Mouse (Mus musculus) mesoderm, embryonic 11.5 days (tissue): ENCODE data around the gene Arl9.
"Not testable (repeated sequence)": the region's sequence is repeated elsewhere in the genome, so short reads cannot be mapped to it uniquely, and the experiment has no call there.

Experiments used
- DNase-seq: peaks from one replicate; pipeline ENCODE4 v3.0.0-alpha.2; 2012; ENCODE audit warnings: low read depth, low spot score

The Arl9 gene

DNA sequence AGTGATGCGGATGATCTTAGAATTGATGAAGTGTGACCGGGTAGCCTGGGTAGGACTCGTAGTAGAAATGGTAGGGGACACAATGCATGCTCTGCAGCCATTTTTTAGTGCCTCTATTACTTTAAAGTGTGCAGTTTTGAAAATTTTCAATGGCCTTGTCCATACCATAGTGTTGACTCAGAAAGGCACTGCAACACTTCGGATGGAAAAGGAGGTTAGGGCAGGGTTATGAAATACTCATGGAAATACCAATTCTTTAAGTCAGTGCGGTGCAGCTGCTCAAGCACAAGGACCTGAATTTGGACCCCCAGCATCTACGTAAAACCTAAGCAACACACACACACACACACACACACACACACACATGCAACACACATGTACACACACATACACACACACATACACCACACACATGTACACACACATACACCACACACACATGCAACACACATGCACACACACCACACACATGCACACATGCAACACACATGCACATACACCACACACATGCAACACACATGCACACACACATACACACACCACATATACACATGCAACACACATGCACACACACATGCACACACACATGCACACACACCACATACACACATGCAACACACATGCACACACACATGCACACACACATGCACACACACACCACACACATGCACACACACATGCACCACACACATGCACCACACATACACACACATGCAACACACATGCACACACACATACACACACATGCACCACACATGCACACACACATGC, at the start of gene Arl9:
Arl9 (plus strand) TSS at position 5 of the 771 bp plus-strand sequence.
- DNase-seq, result no peak

DNA sequence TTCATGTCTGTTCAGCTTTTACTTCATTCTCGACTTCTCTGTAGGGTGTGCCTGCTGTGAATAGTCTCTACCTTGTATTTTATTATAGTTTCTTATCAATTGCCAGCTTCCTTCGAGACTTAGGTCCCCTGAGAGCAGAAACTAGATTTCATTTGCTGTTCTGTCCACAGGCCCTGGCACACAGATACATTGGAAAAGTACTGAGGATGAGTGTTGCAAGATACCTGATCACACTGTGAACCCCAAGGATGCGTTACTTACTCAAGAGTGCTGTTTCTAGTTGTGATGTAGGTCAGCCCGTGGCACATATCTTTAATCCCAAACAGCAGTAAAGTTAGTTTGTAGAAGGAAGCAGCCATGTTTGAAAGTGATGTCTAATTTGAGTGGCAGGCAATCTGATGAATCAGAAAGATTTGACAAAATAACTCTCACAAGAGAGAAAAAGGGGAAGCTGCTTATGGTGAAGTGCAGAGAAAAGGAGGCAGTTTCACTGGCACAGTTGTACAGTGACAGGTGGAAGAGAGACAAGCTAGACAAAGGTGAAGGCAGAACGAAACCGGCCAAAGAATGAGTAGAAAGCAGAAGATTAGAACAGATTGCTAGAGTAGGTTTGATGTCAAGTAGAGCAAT, 49.5 kb upstream of the Arl9 start:
- DNase-seq, result no peak

DNA sequence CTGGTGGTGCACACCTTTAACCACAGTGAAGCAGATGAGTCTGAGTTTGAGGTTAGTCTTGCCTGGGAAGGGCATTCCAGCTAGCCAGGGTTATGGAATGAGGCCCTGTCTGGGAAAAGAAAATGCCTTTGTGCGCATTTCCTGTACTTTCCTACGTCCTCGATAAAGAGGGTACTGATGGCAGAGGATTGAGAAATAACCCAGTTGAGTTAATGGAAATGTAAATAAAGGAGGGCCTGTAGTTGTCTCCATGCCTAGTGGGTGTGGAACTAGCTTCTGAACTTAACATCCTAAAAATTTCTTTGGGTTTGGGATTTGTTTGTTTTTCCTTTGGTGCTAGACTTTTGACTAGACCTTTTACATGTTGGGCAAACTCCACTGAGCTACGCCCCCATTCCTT, 48.4 kb upstream of the Arl9 start:
- no peak for DNase-seq

DNA sequence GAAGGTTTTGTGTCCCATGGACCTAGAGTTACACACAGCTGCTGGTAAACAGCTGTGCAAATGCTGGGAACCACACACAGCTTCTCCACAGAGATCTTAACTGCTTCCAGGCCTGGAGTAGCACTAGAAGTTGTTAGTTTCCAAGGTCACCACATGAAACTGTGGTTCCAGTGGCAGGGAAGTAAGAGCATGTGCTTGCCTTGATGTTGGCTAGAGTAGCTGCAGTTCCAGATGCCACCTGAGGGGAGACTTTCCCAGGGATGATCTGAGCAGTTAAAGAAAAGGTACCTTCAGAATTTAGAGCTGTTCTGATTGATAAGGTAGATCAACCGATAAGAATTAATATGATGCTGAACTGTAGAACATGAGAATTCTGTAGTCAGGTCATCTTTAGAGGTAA, 45.9 kb upstream of the Arl9 start:
- peak; percentile 12 for DNase-seq

DNA sequence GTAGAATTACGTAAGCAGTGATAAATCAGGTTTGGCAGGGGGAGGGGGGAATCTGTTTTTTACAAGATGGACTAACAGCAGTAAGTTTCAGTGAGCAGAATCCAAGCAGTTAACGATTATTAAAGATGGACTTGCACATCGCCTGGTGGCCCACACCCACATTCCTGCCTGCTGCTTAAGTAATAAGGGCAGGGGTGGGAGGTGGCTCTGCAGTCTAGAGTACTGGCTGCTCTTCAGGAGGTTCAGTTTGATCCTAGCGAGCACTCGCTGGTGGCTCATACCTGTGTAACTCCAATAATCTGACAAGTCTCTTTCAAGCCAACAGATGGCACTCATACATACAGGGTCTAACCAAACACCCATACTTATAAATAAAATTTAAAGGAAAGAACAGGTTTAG, 44.3 kb upstream of the Arl9 start:
- DNase-seq, result no peak

DNA sequence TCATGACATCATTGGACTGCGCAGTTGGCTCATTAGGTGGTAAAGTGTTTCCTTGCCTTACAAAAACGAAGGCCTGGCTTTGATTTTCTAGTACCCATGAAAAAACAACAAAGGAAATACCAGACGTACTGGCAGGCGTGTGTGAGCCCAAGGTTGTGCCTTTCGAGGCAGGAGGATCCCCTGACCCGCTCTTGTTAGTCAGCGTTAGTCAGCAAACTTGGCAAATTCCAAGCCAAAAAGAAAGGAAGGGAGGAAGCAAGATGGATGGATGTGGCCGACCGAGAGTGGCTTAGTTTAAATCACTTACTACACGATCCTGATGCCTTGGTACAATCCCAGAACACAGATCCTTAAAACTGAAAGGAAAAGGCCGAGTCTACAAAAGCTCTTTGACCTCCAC, 41.3 kb upstream of the Arl9 start:
- no peak for DNase-seq

DNA sequence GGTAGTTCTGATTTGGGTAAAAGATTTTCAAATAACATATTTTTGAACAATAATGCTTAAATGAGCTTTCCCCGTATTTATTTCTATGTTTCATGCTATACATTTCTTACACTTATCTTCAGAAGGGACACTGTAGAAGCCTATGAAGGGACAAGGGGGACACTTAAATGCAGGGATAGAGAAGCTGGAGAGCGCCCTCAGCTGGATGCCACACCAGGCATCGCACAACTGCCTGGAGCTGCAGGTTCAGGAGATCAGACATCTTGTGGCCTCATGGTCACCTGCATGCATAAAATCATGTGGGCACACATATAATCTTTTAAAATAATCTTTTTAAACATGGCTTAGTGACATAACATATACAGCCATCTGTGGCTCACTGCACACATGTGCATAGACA, 39.2 kb upstream of the Arl9 start:
- no peak for DNase-seq

DNA sequence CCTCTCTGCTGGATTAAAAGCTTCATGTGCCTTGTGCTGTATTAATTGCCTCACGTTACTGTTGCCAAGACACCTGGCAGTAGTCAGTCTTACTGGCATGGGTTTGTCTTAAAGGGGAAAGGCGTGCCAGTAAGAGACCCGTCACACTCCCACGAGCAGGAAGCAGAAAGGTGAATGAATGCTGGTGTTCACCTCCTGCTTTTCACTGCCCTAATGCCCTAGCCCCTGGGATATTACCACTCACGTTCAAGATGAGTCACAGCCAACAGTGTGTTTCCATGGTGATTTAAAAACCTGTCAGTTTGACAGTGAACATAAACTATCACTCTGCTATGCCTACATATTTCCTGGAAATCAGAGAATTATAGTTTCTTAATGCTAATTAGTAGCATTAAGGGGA, 34.6 kb upstream of the Arl9 start:
- DNase-seq, result no peak

DNA sequence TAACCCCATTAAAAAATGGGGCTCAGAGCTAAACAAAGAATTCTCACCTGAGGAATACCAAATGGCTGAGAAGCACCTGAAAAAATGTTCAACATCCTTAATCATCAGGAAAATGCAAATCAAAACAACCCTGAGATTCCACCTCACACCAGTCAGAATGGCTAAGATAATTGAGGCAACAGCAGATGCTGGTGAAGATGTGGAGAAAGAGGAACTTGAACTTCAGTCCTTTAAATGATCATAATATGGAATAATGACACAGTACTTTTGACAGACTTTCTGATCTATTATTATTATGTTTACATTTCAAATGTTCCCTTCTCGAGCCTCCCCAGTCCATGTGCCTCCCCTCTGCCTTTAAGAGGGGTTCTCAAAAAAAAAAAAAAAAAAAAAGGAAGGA, 32.7 kb upstream of the Arl9 start:
- DNase-seq, result not testable (repeated sequence)

DNA sequence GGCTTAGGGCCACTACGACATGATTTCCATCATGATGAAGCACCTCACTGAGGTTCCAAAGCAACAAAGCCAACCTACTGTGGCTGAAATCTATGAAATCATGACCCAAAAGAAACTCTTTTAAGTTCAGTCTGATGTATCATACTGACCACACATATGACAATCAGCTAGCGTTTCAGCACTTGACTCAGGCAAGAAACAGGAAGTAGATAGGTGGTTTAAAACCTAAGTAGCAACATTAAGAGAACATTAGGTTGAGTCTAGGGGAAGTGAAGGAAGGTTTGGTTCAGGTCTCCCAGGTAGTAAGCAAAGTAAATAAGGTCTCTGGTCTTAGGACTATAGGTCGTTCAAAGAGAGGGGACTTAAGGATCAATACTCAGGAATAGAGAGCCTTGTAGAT, 30.4 kb upstream of the Arl9 start:
- no peak for DNase-seq

DNA sequence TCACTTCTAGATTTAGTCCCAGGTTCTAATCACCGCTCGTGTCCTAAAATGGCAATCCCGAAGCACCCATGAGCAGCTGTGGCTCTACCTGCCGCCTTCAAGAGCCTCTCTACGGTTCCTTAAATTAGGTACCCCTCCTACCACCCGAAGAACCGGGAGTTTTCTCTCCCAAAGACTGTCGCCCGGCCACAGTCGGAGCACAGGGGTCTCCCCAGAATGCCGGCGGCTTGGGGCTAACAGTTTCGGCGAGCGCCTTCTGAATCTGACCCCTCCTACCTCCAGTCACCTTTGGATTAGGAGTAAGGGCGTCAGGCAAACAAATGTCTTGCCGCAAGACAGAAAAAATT, 29.7 kb upstream of the Arl9 start:
- no peak for DNase-seq

DNA sequence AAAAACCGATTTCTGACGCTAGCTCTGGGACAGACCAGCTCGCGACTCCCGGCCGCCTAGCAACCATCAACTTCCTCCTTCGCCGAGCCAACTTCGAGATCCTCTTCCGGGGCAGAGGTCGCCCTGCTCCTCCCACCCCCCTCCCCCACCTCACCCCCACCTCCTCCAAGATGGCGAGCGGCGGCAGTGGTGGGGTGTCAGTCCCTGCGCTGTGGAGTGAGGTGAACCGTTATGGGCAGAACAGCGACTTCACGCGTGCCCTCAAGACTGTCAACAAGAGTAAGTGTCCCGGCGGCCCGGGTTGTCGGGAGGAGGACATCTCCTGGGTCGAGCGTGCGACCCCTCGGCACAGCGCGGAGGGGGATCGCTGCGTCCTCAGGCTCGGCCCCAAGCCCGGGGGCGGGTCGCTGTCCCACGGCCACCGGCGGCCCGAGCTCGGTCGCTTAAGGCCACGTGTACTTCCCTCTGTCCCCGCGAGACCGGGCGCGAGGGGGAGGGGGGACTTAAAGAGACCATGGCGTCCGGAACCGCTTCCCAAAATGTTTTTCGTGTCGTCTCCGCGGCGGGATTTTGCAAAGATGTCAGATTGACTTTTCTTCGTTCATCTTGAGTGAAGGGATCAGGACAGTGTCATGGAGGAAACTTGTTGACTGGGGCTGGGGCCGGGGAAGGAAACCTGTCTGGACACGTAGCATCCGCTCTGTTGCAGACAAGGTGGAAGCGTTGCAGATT, 29.1 kb upstream of the Arl9 start, which contains the start of gene Srp72:
Srp72 (plus strand) TSS at position 130 of the 732 bp plus-strand sequence.
- peak; percentile 91 for DNase-seq

DNA sequence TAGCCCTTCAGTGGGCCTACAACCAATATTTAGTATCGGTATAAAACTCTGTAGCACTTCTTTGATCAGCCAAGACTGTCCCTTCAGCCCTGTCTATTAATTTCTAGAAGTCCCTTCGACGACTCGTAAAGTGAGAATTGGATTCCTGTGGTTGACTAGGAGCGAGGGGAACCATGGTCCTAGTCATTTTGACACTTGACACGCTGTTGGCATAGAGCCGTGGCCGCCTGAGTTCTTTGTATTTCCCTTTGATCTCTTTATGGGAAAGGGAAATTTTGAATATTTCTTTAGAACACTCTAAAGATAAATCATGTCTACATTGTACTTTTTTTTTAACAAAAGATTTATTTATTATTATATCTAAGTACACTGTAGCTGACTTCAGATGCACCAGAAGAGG, 28.1 kb upstream of the Arl9 start:
- DNase-seq, result no peak

DNA sequence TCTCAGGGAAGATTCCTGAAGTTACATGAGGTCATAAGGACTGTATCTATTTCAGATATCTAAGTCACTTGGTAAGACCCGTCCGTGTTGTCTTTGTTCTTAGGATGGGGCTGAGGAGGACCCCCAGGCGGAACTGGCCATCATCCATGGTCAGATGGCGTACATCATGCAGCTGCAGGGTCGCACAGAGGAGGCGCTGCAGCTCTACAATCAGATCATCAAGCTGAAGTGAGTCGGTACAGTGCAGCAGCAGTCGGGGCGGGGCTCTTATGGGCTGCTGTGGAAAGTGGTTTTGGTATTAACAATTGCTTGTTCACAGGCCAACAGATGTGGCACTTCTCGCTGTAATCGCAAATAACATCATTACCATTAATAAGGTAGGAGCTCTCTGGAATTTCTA, 19.8 kb upstream of the Arl9 start:
- DNase-seq, result no peak

DNA sequence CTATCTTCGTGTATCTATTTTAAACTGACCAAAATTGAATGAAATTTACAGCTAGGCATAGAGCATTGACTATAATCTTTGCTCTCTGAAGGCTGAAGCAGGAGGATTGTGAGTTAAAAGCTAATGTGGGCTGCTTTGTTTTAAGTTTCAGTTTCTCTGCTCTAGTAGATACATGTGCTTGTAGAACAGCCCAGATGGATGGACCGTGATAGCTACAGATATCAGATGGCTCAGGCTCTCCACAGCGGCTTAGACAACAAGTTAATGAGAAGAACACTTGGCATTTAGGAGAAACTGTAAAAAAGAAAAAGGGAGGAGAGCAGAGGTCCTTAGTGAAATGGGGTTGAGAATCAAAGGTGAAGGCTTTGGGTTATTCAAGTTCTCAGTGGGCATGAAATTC, 13.1 kb upstream of the Arl9 start:
- no peak for DNase-seq

DNA sequence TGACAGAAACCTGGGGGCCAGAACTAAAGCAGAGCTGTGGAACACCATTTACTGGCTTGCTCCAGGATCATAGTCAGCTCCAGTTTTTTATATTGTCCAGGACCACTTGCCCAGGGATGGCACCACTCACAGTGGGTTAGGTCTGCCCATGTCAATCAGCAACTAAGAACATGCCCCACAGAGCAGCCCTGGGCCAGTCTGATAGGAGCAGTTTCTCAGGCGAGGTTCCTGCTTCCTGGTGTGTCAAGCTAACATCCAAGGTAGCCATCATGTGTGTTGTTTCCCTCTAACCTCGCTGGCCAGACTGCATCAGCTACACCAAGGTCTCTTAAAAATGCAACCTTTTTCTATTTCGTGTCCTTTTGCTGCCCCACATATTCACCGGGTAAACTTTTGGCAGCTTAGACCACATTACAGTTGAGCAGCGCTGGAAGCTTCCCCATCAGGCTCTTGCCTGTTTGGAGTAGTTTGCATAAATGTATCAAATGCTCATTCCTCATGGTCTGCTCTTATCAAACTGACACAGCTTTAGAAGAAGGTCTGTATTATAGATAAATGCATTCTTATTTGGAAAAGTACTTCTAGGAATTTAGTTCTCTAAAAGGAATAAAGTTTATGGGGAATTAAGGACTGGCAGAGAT, 10.6 kb upstream of the Arl9 start:
- no peak for DNase-seq

DNA sequence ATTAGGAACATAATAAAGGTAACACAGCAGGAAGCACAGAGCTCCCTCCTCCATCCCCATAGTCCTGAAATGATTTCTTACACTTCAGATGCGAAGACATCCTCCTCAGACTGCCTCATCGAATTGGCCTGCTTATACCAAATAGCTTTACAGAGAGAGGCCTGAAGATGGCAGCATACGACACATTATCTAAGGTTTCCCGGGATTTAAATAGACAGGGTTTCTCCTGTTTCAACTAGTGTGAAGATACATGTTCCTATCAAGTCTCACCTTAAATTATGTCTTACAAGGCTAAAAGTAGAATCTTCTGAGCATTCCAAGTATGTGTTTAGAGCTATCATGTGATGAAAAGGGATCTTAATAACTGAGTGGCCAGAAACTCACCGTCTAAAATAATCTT, 5.4 kb upstream of the Arl9 start:
- peak; percentile 53 for DNase-seq

DNA sequence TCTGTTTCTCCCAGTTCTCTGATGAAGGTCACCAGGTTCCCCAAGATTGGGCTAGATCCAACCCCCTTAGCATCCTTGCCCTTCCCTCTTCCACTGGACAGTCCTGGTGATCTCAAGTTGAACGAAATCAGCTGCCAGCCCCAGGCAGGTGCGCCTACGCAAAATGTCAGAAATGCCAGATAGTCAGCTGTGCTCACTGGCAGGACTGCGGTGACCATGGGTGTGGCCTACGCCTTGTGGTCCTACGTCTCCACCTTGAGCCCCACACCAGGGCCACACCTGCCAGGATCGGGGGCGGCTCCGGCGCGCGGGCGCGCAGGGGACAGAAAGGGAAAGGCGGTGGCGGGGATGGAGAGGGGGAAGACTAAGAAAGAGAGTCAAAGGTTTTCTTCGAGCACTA, 2.7 kb upstream of the Arl9 start:
- no peak for DNase-seq

DNA sequence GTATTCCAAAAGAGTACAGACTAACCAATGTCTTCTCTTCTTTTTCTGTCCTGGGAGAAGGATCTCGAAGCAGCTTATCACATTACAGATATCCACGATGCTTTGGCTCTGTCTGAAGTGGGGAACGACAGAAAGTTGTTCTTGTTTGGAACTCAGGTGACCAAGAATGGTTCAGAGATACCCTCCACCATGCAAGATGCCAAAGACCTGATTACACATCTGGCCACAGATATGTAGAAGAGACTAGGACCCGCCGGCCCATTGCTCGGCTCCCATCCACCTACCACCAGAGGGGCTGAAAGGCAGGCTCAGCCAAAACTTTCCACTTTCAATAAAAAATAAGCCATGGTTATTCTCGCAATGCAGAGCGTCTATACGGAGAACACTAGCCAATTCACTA, 6.5 kb downstream of the Arl9 start:
- no peak for DNase-seq

DNA sequence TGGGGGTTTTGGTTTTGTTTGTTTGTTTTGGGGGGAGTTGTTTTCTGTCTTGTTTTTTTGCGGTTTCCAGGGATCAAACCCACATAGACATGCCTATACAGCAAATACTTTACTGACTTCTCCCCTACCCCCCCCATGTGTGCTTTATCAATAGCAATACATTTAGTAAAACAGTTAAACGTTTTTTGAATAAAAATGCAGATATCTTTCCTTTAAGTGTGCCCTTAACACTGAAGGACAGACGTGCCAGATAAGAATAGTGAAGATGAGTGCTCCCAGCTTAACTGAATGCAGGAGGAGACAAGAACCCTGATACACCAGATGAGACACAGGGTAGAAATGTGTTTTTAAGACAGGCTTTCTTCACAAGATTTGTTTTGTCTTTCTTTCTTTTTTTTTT, 7.2 kb downstream of the Arl9 start:
- no peak for DNase-seq

DNA sequence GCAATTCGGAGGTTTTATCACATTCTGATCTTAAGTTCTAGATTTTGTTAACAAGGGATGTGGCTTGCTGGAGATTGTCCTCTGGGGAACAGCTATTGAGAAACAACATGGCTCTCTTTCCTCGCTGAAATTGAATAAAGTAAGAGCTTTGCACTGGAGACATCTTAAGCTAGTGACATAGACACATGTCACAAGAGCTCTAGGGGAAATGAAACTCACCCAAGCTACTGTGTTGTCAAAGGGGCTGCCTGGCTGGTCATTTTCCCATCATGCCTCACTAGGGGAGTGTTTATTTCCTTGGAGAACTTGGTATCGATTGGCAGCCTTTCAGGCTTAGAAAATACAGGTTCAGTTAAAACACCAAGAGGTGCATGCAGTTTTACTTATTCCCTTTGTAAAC, 9.3 kb downstream of the Arl9 start:
- no peak for DNase-seq
